Mouse (Mus musculus) C2C12 (cell line): Measurements from ENCODE around the gene Thyn1.

Source experiments
- CTCF ChIP-seq: IDR thresholded peaks from one replicate; pipeline ENCODE4 v1.5.1; 2011; ENCODE audit not compliant: control insufficient read depth, insufficient read depth, insufficient read length
- MAX ChIP-seq: IDR thresholded peaks from one replicate; pipeline ENCODE4 v1.6.1; 2011; ENCODE audit warnings: mild to moderate bottlenecking, control low read depth
- USF1 ChIP-seq: IDR thresholded peaks from one replicate; pipeline ENCODE4 v1.6.1; 2011; ENCODE audit warnings: low read depth, mild to moderate bottlenecking, control low read depth, moderate library complexity

DNA sequence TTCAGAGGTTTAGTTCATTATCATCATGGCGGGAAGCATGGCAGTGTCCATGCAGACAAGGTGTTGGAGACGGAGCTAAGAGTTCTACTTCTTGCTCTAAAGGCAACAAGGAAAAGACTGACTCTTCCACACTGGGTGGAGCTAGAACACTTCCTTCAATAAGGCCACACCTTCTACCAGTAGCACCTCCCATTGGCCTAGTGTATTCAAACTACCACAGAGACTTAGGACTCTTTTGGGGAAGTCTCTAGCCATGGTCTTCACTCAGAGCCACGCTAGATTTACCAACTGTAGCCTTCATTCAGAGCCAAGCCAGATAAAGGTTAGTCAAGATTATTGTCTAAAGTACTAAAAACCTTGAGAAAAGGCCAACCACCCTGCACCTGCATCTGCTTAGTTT is 2.4 kb upstream of the Thyn1 start:
- TF ChIP-seq CTCF (no peak), MAX (no peak), USF1 (no peak)
